Mouse (Mus musculus) ES-E14 (cell line): ENCODE results near the gene Gnas.

Source experiments
- CHD2 ChIP-seq: IDR thresholded peaks from 2 replicates; pipeline ENCODE4 v1.6.1; 2014; ENCODE audit warnings: mild to moderate bottlenecking, low read depth, low read length, inconsistent platforms
- HCFC1 ChIP-seq: IDR thresholded peaks from 2 replicates; pipeline ENCODE4 v1.6.1; 2012; ENCODE audit warnings: low read length, inconsistent platforms, borderline replicate concordance; ENCODE audit not compliant: insufficient read depth
- ZC3H11A ChIP-seq: IDR thresholded peaks from 2 replicates; pipeline ENCODE4 v1.6.1; 2012; ENCODE audit warnings: low read depth, mild to moderate bottlenecking, inconsistent platforms, low read length, borderline replicate concordance
- ZNF384 ChIP-seq: IDR thresholded peaks from 2 replicates; pipeline ENCODE4 v1.6.1; 2012; ENCODE audit warnings: low read depth, low read length, inconsistent platforms

DNA sequence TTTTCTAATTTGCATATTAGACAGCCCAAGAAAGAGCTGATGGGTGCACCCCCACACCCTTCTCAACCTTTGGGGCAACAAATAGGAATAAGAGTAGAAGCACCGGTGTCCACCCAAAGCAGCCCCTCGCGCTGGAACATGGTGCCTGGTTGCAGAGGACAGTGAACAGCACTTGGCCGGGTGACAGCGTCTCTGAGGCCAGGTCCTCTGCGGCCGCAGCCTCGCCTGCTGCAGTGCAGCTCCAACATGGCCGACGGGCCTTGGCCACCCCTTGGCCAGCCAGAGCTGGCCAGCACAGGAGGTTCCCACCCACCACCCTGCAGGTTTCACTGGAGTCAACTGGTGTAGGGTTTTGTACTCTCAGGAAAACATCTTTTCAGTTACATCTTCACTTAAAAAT, 50.3 kb downstream of the Gnas start:
- TF ChIP-seq ZC3H11A (no peak), HCFC1 (no peak), CHD2 (no peak), ZNF384 (no peak)
